Mouse (Mus musculus): ENCODE data around the gene Rab39.

- TF ChIP-seq CTCF (IDR thresholded peaks at IDR 0.05; ENCODE audit: extremely low read depth, insufficient read depth, insufficient read length, insufficient replicate concordance) (no peak), POLR2A (IDR thresholded peaks at IDR 0.05; ENCODE audit: low read depth, low read length) (no peak)
These were observed 40.6 kb downstream of the Rab39 start for GRCm38 (mm10) chr9:53665428-53665827.
